ENCODE assay signal across 8 mouse cellular contexts in the genomic region with DNA sequence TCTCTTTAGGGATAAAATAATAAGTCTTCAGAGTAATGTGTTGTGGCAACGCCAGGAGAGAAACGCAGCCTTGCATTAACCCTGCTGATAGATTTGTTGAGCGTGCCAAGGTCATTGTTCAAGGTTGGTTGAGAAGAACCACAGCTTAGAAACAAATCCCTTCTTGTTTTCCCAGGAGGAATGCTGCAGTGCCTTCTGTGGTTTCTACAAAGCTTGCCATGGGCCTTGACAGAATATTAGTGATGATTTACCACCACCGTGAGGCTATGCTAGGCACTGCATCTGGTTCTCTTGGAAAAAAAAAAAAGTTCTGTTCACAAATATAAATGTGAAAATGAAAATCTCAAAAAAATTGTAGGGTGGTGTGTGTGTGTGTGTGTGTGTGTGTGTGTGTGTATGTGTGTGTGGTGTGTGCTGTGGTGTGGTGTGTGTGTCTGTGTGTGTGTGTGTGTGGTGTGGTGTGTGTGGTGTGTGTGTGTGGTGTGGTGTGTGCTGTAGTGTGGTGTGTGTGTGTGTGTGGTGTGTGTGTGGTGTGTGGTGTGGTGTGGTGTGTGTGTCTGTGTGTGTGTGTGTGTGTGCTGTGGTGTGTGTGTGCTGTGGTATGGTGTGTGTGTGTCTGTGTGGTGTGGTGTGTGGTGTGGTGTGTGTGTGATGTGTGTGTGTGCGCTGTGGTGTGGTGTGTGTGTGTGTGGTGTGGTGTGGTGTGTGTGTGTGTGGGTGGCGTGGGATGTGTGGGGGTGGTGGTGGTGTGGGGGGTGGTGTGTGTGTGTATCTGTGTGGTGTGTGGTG.
A peak's percentile ranks its signal among the peaks of the same experiment; 100 is the strongest.
DNase-seq lines count a peak whose midpoint lies in the region; ATAC-seq and TF ChIP-seq lines count a peak whose summit lies in the region.

No protein-coding gene starts in this region.

- H3K4me2 ChIP-seq in CH12.LX (ENCODE audit: insufficient read depth, low read depth, poor library complexity, severe bottlenecking), result no peak overlapping the region
- H3K4me2 ChIP-seq in embryonic facial prominence, embryonic 11.5 days (ENCODE audit: low read depth, low read length), result no peak overlapping the region
- H3K4me2 ChIP-seq in heart, embryonic 13.5 days, result 0 out of 2 replicates have a peak overlapping the region, but pooled peaks have one; percentile 29
- peak overlapping the region; percentile 29; the same call in 1 of the 2 replicates for H3K4me2 ChIP-seq in lung, embryonic 14.5 days

- TF ChIP-seq POLR2A in CH12.LX (IDR thresholded peaks at IDR 0.05; ENCODE audit: low read depth, low read length), result no peak

- no peak overlapping the region for H3K27ac ChIP-seq in CH12.LX (ENCODE audit: insufficient read depth, low read depth)
- H3K27ac ChIP-seq in embryonic facial prominence, embryonic 11.5 days (replicated peaks; ENCODE audit: low read depth, low read length), result no peak overlapping the region
- peak overlapping the region; percentile 61 for H3K27ac ChIP-seq in heart, embryonic 13.5 days (replicated peaks)
- H3K27ac ChIP-seq in lung, embryonic 14.5 days (ENCODE audit: low read depth), result no peak overlapping the region

- no peak for TF ChIP-seq EP300 in CH12.LX (IDR thresholded peaks at IDR 0.05; ENCODE audit: low read length)

- H3K27me3 ChIP-seq in CH12.LX (replicated peaks), result no peaks in the 10 kb centered on the region
- no peaks in the 10 kb centered on the region for H3K27me3 ChIP-seq in embryonic facial prominence, embryonic 11.5 days (ENCODE audit: control insufficient read depth, insufficient read depth, low read length)
- H3K27me3 ChIP-seq in heart, embryonic 13.5 days (replicated peaks), result no peaks in the 10 kb centered on the region
- H3K27me3 ChIP-seq in lung, embryonic 14.5 days (ENCODE audit: insufficient read depth, low read length), result no peaks in the 10 kb centered on the region

- in situ Hi-C loops in CH12.LX (cut with MboI; ENCODE audit: low pct_ligation_motif_present, low pct_unique_long_range_greater_than_20kb, low sequenced_read_pairs), result no loop called here

- H3K79me2 ChIP-seq in CH12.LX (replicated peaks; ENCODE audit: control insufficient read depth, extremely low read depth, insufficient read depth, poor library complexity, severe bottlenecking), result no peaks in the 10 kb centered on the region

- H3K9me3 ChIP-seq in CH12.LX (replicated peaks; ENCODE audit: low read length), result no peaks in the 10 kb centered on the region
- H3K9me3 ChIP-seq in embryonic facial prominence, embryonic 11.5 days (replicated peaks; ENCODE audit: control insufficient read depth, low read length), result no peaks in the 10 kb centered on the region
- H3K9me3 ChIP-seq in heart, embryonic 13.5 days, result no peaks in the 10 kb centered on the region
- H3K9me3 ChIP-seq in lung, embryonic 14.5 days (ENCODE audit: low read depth, low read length), result no peaks in the 10 kb centered on the region

- dilution Hi-C loops in CH12.LX (cut with MboI; ENCODE audit: extremely low pct_ligation_motif_present, extremely low pct_unique_long_range_greater_than_20kb, low sequenced_read_pairs), result no loop called here

- no peak overlapping the region for H3K4me3 ChIP-seq in CH12.LX (replicated peaks in 1 of 3; ENCODE audit: low read depth in 2 of 3, low read length in 2 of 3, poor library complexity in 1 of 3)
- H3K4me3 ChIP-seq in embryonic facial prominence, embryonic 11.5 days (ENCODE audit: low read depth, low read length), result no peak overlapping the region
- H3K4me3 ChIP-seq in heart, embryonic 13.5 days, result no peak overlapping the region
- no peak overlapping the region for H3K4me3 ChIP-seq in lung, embryonic 14.5 days (ENCODE audit: low read depth, low read length)

- no peaks in the 10 kb centered on the region for H3K36me3 ChIP-seq in CH12.LX (replicated peaks in 1 of 2; ENCODE audit: control insufficient read depth in 1 of 2, insufficient read depth in 1 of 2, low read length in 1 of 2)
- no peaks in the 10 kb centered on the region for H3K36me3 ChIP-seq in embryonic facial prominence, embryonic 11.5 days (replicated peaks; ENCODE audit: control insufficient read depth, insufficient read depth, low read depth, low read length)
- peaks cover 7% of the 10 kb centered on the region; the same call in 1 of the 2 replicates for H3K36me3 ChIP-seq in heart, embryonic 13.5 days
- H3K36me3 ChIP-seq in lung, embryonic 14.5 days (ENCODE audit: insufficient read depth), result no peaks in the 10 kb centered on the region

- peak; percentile 84 for TF ChIP-seq RAD21 in CH12.LX (IDR thresholded peaks at IDR 0.05; ENCODE audit: low read depth, low read length)

- DNase-seq in CH12.LX (ENCODE audit: extremely low read depth), result peak; percentile 35
- peak; percentile 54 for DNase-seq in adrenal gland, adult 8-10 months
- DNase-seq in embryonic facial prominence, embryonic 11.5 days (ENCODE audit: low spot score), result peak; percentile 80
- DNase-seq in kidney, postnatal 10 days, result peak; percentile 74
- DNase-seq in lung, embryonic 14.5 days, result peak; percentile 92
- peak; percentile 84 for DNase-seq in retina, embryonic 14.5 days (ENCODE audit: low spot score)
- DNase-seq in c-Kit-positive CD71-positive TER-119-positive erythroid progenitor cells, embryonic 14.5 days (ENCODE audit: low spot score), result no peak

- WGBS in embryonic facial prominence, embryonic 11.5 days, result 31% methylated on average over 4 of the region's 6 CpGs
- 32% methylated on average over 6 of the region's 6 CpGs for WGBS in heart, embryonic 13.5 days
- 30% methylated on average over 5 of the region's 6 CpGs for WGBS in lung, embryonic 14.5 days

- peak; percentile 37 to 78; a peak in 3 of 4 replicates for TF ChIP-seq CTCF in CH12.LX (conservative IDR thresholded peaks at IDR 0.05 in 1 of 2, IDR thresholded peaks at IDR 0.05 in 1 of 2; ENCODE audit: low read depth in 2 of 2, low read length in 2 of 2)
- peak; percentile 81 for TF ChIP-seq CTCF in lung, embryonic 14.5 days (IDR thresholded peaks at IDR 0.05; ENCODE audit: low read depth)

- H3K4me1 ChIP-seq in CH12.LX (ENCODE audit: control insufficient read depth in 1 of 2, insufficient read depth in 2 of 2), result peaks cover 0 to 17% of the 10 kb centered on the region in 2 experiments; a peak in 2 of 4 replicates
- no peaks in the 10 kb centered on the region for H3K4me1 ChIP-seq in embryonic facial prominence, embryonic 11.5 days (ENCODE audit: control insufficient read depth, insufficient read depth, low read length)
- H3K4me1 ChIP-seq in heart, embryonic 13.5 days, result peaks cover 32% of the 10 kb centered on the region
- 0 out of 2 replicates have a peak, but pooled peaks cover 3% of the 10 kb centered on the region for H3K4me1 ChIP-seq in lung, embryonic 14.5 days (ENCODE audit: insufficient read depth)

- ATAC-seq in embryonic facial prominence, embryonic 11.5 days (replicated peaks; ENCODE audit: insufficient number of reproducible peaks, low FRiP score, low TSS enrichment, low read depth), result peak; percentile 44; the same call in 1 of the 2 replicates
- ATAC-seq in heart, embryonic 13.5 days (ENCODE audit: extremely low read depth, insufficient number of reproducible peaks, low FRiP score, low TSS enrichment), result 0 out of 2 replicates have a peak, but pooled peaks have one; percentile 39
- ATAC-seq in lung, embryonic 14.5 days (ENCODE audit: insufficient read depth), result peak; percentile 85

- H3K9ac ChIP-seq in CH12.LX (ENCODE audit: insufficient read depth, low read depth), result no peak overlapping the region
- H3K9ac ChIP-seq in embryonic facial prominence, embryonic 11.5 days (replicated peaks; ENCODE audit: low read length), result no peak overlapping the region
- H3K9ac ChIP-seq in heart, embryonic 13.5 days, result 0 out of 2 replicates have a peak overlapping the region, but pooled peaks have one; percentile 19
- no peak overlapping the region for H3K9ac ChIP-seq in lung, embryonic 14.5 days

TF ChIP-seq in CH12.LX, 34 proteins besides CTCF, POLR2A, EP300 and RAD21:
- TF ChIP-seq NRF1 (IDR thresholded peaks at IDR 0.05; ENCODE audit: low read depth, low read length) (no peak), TBP (conservative IDR thresholded peaks at IDR 0.05; ENCODE audit: low read depth, low read length) (no peak), ZNF384 (IDR thresholded peaks at IDR 0.05; ENCODE audit: low read depth, low read length) (peak; percentile 94), GABPA (IDR thresholded peaks at IDR 0.05; ENCODE audit: insufficient replicate concordance, low read depth, low read length) (no peak), MAZ (IDR thresholded peaks at IDR 0.05; ENCODE audit: low read depth, low read length) (no peak), NELFE (IDR thresholded peaks at IDR 0.05; ENCODE audit: low read depth, low read length) (no peak), HCFC1 (IDR thresholded peaks at IDR 0.05; ENCODE audit: low read depth, low read length) (no peak), SMC3 (IDR thresholded peaks at IDR 0.05; ENCODE audit: low read depth, low read length) (peak; percentile 52), MXI1 (IDR thresholded peaks at IDR 0.05; ENCODE audit: low read depth, low read length) (no peak), CHD1 (IDR thresholded peaks at IDR 0.05; ENCODE audit: low read depth, low read length) (no peak), SIN3A (IDR thresholded peaks at IDR 0.05; ENCODE audit: low read length) (no peak), POLR2AphosphoS2 (IDR thresholded peaks at IDR 0.05; ENCODE audit: low read depth, low read length) (no peak), IRF4 (IDR thresholded peaks at IDR 0.05; ENCODE audit: low read depth, low read length) (no peak), JUND (conservative IDR thresholded peaks at IDR 0.05; ENCODE audit: low read depth, low read length) (no peak), ZC3H11A (IDR thresholded peaks at IDR 0.05; ENCODE audit: low read depth, low read length) (no peak), BHLHE40 (IDR thresholded peaks at IDR 0.05; ENCODE audit: low read depth, low read length) (no peak)
TF ChIP-seq in CH12.LX: peak in this region for 2.

Comparison
In these comparisons a context has a peak if more than half of its experiments do, and no peak if none do; other contexts are left out.
1. H3K4me2 ChIP-seq: peak in heart, embryonic 13.5 days (single experiment) and lung, embryonic 14.5 days (single experiment); none in CH12.LX (single experiment) and embryonic facial prominence, embryonic 11.5 days (single experiment).
2. Peak in every context shown above with its lines, with median percentiles within 50 percentile points of each other: ATAC-seq.